Mouse (Mus musculus): Measurements from ENCODE around the gene Acp5. TPM values are rescaled to one million over a fixed set of nuclear protein-coding genes. Genes with fewer than 3 reads are reported as not detected.
A peak's percentile ranks its signal among the peaks of the same experiment; 100 is the strongest.

Acp5 gene
- polyA plus RNA-seq, 1 experiment from 2014 or later, result 14.3 TPM

DNA sequence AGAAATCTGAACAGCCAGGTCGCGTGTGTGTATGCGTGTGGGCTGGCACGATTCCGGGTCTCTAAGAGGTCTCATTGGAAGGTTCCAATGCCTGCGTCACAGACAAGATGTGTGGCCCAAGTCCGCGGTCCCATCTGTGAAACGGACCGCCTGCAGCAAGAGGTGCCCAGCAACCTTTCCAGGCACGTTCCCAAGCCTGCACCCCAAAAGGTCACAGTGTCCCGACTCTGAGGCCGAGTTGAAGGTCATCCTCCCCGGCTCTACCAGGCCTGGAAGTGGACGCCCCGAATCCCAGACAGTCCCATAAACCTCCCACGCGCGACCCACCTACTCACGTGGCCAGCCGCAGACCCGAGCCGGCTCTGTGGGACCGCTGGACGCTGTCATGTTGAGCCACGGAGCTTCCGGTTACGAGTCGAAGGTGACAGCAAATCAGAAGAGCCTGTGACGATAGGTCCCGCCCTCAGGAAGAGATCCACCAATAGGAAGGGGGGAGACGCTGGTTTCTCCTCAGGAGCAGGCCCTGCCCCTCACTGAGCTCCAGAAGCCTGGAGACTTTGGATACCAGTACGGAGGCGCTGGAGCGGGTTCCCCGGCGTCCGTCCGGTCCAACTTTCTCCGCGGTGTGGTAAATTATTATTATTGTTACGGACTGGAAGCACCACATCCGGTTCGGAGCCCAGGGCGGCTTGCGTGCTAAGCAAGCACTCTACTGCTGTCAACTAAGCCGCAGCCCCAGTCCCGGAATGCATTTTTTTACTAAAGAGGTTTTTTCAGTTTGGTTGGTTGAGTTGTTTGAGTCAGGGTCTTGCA is 50.3 kb downstream of the Acp5 start, which contains the start of gene Ecsit:
Gene Ecsit (minus strand): TSS at position 417 of the 813 bp plus-strand sequence.
- Histone ChIP-seq H3K36me3 (replicated peaks; ENCODE audit: control insufficient read depth, insufficient read depth, low read depth, low read length) (no peaks in the 10 kb centered on the region), H3K4me1 (ENCODE audit: control insufficient read depth, insufficient read depth, low read length) (no peaks in the 10 kb centered on the region), H3K4me2 (ENCODE audit: low read depth, low read length) (peak within 1 kb of the TSS; percentile 73), H3K27me3 (ENCODE audit: control insufficient read depth, insufficient read depth, low read length) (no peaks in the 10 kb centered on the region), H3K27ac (replicated peaks; ENCODE audit: low read depth, low read length) (no peak within 1 kb of the TSS), H3K4me3 (ENCODE audit: low read depth, low read length) (peak within 1 kb of the TSS; percentile 70), H3K9ac (replicated peaks; ENCODE audit: low read length) (peak within 1 kb of the TSS; percentile 63), H3K9me3 (replicated peaks; ENCODE audit: control insufficient read depth, low read length) (no peaks in the 10 kb centered on the region)
- ATAC-seq (replicated peaks; ENCODE audit: insufficient number of reproducible peaks, low FRiP score, low TSS enrichment, low read depth) (peak; percentile 95), DNase-seq (ENCODE audit: low spot score) (peak; percentile 96)
- WGBS, result under 1% methylated on average over 48 of the region's 48 CpGs

DNA sequence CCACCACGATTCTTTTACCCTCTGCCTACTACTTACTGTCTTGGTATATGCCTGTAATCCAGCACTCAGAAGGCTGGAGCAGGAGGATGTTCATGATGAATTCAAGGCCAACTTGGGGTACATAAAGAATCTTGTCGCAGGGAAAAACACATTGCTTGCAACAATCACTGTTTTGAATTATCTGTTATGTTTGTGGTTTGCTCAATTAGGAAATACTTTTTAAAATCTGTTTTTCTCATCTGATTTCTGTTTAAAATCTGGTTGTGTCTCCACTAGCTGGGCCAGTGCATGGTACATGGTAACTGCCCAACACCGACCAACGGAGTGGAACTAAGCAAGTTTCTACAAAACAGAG is 50.9 kb downstream of the Acp5 start:
- Histone ChIP-seq H3K9ac (replicated peaks; ENCODE audit: low read length) (peak overlapping the region; percentile 63), H3K4me3 (ENCODE audit: low read depth, low read length) (peak overlapping the region; percentile 70), H3K27me3 (ENCODE audit: control insufficient read depth, insufficient read depth, low read length) (no peaks in the 10 kb centered on the region), H3K4me2 (ENCODE audit: low read depth, low read length) (peak overlapping the region; percentile 73), H3K4me1 (ENCODE audit: control insufficient read depth, insufficient read depth, low read length) (no peaks in the 10 kb centered on the region), H3K36me3 (replicated peaks; ENCODE audit: control insufficient read depth, insufficient read depth, low read depth, low read length) (no peaks in the 10 kb centered on the region), H3K27ac (replicated peaks; ENCODE audit: low read depth, low read length) (no peak overlapping the region), H3K9me3 (replicated peaks; ENCODE audit: control insufficient read depth, low read length) (no peaks in the 10 kb centered on the region)
- WGBS, result 34% methylated on average over 4 of the region's 4 CpGs
- ATAC-seq (replicated peaks; ENCODE audit: insufficient number of reproducible peaks, low FRiP score, low TSS enrichment, low read depth) (0 out of 2 replicates have a peak, but pooled peaks have one; percentile 14), DNase-seq (ENCODE audit: low spot score) (no peak)

Small RNA genes within 50 kb of the gene (microRNA-seq; reads per million reads assigned to microRNA genes)
- not detected for gene Mir7084 (ENCODE audit: borderline number of aligned reads)

Other genes starting within 250 kb of the Acp5 start
- 4.8 and 6.1 TPM in 2 replicates for gene Rab3d, start 217.5 kb downstream of the Acp5 start, polyA plus RNA-seq (2014; fragmentation: Nextera tagmentation; extraction: Ambion mirVana)
- gene Ccdc159, start 208.2 kb downstream of the Acp5 start, polyA plus RNA-seq (2014; fragmentation: Nextera tagmentation; extraction: Ambion mirVana), result 2.5 and 3.1 TPM in 2 replicates
- gene Tmem205, start 208.2 kb downstream of the Acp5 start, polyA plus RNA-seq (2014; fragmentation: Nextera tagmentation; extraction: Ambion mirVana), result 28.5 and 33.8 TPM in 2 replicates
- 6.9 and 9.5 TPM in 2 replicates for gene Plppr2, start 198.7 kb downstream of the Acp5 start, polyA plus RNA-seq (2014; fragmentation: Nextera tagmentation; extraction: Ambion mirVana)
- gene Swsap1, start 180.0 kb downstream of the Acp5 start, polyA plus RNA-seq (2014; fragmentation: Nextera tagmentation; extraction: Ambion mirVana), result 17.2 and 17.4 TPM in 2 replicates
- 3.8 and 6.4 TPM in 2 replicates for gene Epor, start 172.2 kb downstream of the Acp5 start, polyA plus RNA-seq (2014; fragmentation: Nextera tagmentation; extraction: Ambion mirVana)
- 1.0 and 1.3 TPM in 2 replicates for gene Rgl3, start 146.3 kb downstream of the Acp5 start, polyA plus RNA-seq (2014; fragmentation: Nextera tagmentation; extraction: Ambion mirVana)
- 2.6 and 2.9 TPM in 2 replicates for gene Ccdc151, start 133.1 kb downstream of the Acp5 start, polyA plus RNA-seq (2014; fragmentation: Nextera tagmentation; extraction: Ambion mirVana)
- gene Prkcsh, start 132.9 kb downstream of the Acp5 start, polyA plus RNA-seq (2014; fragmentation: Nextera tagmentation; extraction: Ambion mirVana), result 79.9 and 88.1 TPM in 2 replicates
- 11.2 and 13.7 TPM in 2 replicates for gene Elavl3, start 83.7 kb downstream of the Acp5 start, polyA plus RNA-seq (2014; fragmentation: Nextera tagmentation; extraction: Ambion mirVana)
- gene Gm49318, start 64.5 kb downstream of the Acp5 start, polyA plus RNA-seq (2014; fragmentation: Nextera tagmentation; extraction: Ambion mirVana), result not detected in 2 replicates
- gene Zfp653, start 64.3 kb downstream of the Acp5 start, polyA plus RNA-seq (2014; fragmentation: Nextera tagmentation; extraction: Ambion mirVana), result 5.5 and 7.1 TPM in 2 replicates
- gene Ecsit, start 50.3 kb downstream of the Acp5 start, polyA plus RNA-seq (2014; fragmentation: Nextera tagmentation; extraction: Ambion mirVana), result 25.2 and 26.6 TPM in 2 replicates
- gene Cnn1, start 36.5 kb downstream of the Acp5 start, polyA plus RNA-seq (2014; fragmentation: Nextera tagmentation; extraction: Ambion mirVana), result 1.4 and 4.0 TPM in 2 replicates
- 210 and 215 TPM in 2 replicates for gene Elof1, start 18.5 kb downstream of the Acp5 start, polyA plus RNA-seq (2014; fragmentation: Nextera tagmentation; extraction: Ambion mirVana)
- gene Pigyl, start 21.1 kb upstream of the Acp5 start, polyA plus RNA-seq (2014; fragmentation: Nextera tagmentation; extraction: Ambion mirVana), result 52.7 and 58.2 TPM in 2 replicates
- gene Zfp872, start 52.4 kb upstream of the Acp5 start, polyA plus RNA-seq (2014; fragmentation: Nextera tagmentation; extraction: Ambion mirVana), result 0.10 and 0.11 TPM in 2 replicates
- 9.6 and 11.4 TPM in 2 replicates for gene Zfp809, start 90.0 kb upstream of the Acp5 start, polyA plus RNA-seq (2014; fragmentation: Nextera tagmentation; extraction: Ambion mirVana)
- gene Zfp599, start 124.2 kb upstream of the Acp5 start, polyA plus RNA-seq (2014; fragmentation: Nextera tagmentation; extraction: Ambion mirVana), result 8.6 and 9.6 TPM in 2 replicates
- 30.7 and 31.1 TPM in 2 replicates for gene Zfp810, start 171.9 kb upstream of the Acp5 start, polyA plus RNA-seq (2014; fragmentation: Nextera tagmentation; extraction: Ambion mirVana)